Mouse (Mus musculus): Measurements from ENCODE around the gene Igf2bp1. TPM values are rescaled to one million over a fixed set of nuclear protein-coding genes. Genes with fewer than 3 reads are reported as not detected.
"Not testable (repeated sequence)": the region's sequence is repeated elsewhere in the genome, so short reads cannot be mapped to it uniquely, and the experiment has no call there.

Igf2bp1 gene
- total RNA-seq, 2 experiments from 2014 or later: 0.12 TPM; not detected in 1

- DNase-seq (ENCODE audit: extremely low spot score in 1 of 2, low spot score in 1 of 2): no peak
Observed at GRCm38 (mm10) chr11:95973187-95973586, 32.6 kb downstream of the Igf2bp1 start.

GRCm38 (mm10) chr11:95963304-95963703 lies 42.4 kb downstream of the Igf2bp1 start:
- DNase-seq (ENCODE audit: extremely low spot score in 1 of 2, low spot score in 1 of 2): no peak

DNA sequence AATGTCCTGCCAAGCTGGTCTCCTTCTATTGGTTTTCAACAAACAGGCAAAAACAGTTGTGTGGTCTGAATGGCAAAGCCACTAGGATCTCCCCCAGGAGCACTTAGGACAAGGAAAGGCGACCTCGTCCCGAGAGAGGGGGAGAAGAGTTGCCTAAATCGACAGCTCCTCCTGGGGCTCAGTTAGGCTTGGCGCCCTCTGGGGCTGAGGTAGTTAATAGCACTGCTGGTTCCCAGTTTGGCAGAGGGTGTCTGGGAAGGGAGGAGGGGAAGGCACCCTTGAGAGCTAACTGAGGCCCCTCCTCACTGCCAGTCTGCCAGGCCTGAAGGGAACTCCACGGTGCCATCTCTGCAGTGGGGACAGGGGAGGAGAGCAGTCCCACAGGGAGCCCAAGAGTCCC lies 46.6 kb downstream of the Igf2bp1 start:
- no peak for DNase-seq (ENCODE audit: extremely low spot score in 1 of 2, low spot score in 1 of 2)

DNA sequence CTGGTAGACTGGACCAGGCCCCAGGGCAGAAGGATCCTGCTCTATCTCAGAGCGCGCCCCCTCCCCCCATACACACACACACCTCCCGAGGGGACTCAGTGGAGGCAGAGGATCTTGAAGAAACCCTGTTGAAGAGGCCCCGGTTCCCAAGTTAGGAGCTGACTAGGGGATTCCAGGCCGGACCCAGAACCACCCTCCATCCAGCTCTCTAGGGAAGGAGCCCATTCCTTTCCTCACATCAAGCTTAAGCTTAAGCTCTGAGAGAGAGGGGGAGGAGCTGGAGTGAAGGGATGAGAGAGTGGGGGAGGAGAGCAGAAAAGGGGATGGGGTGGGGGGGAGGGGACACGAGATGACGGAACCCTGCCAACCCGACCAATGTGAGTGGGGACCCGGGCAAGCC lies 47.5 kb downstream of the Igf2bp1 start:
- DNase-seq (ENCODE audit: extremely low spot score in 1 of 2, low spot score in 1 of 2): no peak

GRCm38 (mm10) chr11:95957407-95957806 lies 48.3 kb downstream of the Igf2bp1 start:
- DNase-seq (ENCODE audit: extremely low spot score in 1 of 2, low spot score in 1 of 2): no peak

DNA sequence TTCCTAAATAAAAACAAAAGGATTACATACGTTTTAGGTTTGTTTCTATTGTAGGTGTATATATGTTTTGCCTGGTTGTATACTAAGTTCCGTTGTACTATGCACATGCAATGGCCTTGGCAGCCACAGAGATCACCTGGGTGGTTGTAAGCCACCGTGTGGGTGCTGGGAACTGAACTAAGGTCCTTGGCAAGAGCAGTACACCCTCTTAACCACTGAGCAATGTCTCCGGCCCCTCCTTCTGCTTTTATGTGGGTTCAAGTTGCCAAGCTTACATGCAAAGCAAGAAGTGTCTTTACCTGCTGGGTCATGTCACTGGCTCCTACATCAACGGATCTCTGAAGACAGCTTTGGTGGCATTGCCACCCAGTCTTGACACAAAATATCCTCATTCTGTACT lies 52.4 kb downstream of the Igf2bp1 start:
- no peak for DNase-seq (ENCODE audit: extremely low spot score in 1 of 2, low spot score in 1 of 2)

DNA sequence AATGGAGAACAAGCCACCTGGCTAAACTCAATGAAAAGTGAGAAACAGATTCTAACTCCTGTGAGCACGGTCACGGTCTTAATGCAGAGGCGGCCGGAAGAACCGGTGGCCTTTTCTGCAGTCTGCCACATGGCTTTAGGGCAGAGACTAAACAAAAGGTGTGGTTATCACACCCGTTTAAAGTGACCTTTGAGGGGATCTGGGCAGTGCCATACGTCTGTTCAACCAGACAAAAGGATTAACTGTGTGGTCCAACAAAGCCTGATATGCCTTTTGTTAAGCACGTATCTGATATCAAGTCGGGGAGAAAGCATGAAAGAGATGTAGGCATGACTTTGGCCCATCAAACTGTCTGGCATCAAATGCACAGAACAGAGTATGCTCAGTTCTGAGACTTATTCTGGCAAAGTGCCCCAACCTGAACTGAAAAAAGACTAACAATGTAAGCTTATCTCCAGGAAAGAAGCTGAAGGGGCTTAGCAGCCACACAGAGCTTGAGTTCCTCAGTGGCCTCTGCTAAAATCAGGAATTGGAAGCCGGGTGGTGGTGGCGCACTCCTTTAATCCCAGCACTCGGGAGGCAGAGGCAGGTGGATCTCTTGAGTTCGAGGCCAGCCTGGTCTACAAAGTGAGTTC lies 59.8 kb downstream of the Igf2bp1 start:
- DNase-seq (ENCODE audit: extremely low spot score in 1 of 2, low spot score in 1 of 2): no peak

GRCm38 (mm10) chr11:95939828-95940507 lies 65.8 kb downstream of the Igf2bp1 start:
- DNase-seq (ENCODE audit: extremely low spot score in 1 of 2, low spot score in 1 of 2): no peak

DNA sequence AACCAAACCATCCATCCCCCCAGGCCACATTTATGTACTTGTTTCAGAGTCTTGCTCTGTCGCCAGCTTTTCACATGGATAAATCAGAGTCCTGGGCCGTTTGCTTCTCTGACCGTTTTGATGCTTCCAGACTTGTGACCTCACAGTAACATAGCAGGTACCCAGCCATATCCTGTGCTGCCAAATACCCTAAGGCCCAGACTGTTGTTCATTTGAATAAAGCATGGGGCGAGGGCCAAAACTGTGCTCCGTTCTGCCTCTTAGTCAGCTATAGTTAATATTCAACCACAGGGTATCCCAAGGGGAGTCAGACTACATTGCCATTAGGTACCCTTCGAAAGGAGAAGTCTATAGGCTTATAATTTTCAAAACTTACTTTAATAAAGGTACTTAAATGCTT lies 69.3 kb downstream of the Igf2bp1 start:
- DNase-seq (ENCODE audit: extremely low spot score in 1 of 2, low spot score in 1 of 2): no peak

- not testable (repeated sequence) for DNase-seq (ENCODE audit: extremely low spot score in 1 of 2, low spot score in 1 of 2)
Observed at GRCm38 (mm10) chr11:95932168-95932567, 73.6 kb downstream of the Igf2bp1 start.

DNA sequence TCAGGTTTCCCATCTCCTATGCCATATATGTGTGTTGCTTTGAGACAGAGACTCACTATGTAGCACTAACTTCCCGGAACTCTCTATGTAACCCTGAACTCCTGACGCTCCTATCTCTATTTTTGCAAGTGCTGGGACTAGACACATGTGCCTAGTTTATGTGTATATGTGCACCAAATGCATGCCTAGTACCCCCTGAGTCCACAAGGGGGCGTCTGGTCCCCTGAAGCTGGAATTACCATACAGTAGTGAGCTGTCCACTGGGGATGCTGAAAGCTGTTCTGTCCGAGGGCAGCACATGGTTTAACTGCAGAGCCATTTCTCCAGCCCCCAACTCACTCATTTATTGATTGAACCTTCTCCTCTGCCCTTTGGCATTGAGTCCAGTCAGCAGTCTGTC lies 79.3 kb downstream of the Igf2bp1 start:
- no peak for DNase-seq (ENCODE audit: extremely low spot score in 1 of 2, low spot score in 1 of 2)

DNA sequence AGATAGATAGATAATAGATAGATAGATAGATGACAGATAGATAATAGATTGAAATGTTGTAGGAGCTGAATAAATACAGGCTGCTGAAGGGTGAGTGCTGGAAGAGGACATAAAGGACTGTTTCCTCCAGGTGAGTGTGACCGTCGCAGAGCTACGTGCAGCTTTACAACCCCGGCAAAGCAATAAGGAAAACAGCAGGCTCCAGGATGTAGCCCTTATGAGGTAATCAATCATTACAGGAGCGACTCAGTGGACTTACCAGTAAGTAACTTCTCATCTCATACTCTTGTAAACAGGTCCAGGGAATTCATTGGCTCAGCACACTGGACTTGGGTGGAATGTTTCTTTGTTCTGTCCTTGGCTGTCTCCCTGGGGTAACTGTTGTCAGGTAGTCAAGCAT lies 79.8 kb downstream of the Igf2bp1 start:
- no peak for DNase-seq (ENCODE audit: extremely low spot score in 1 of 2, low spot score in 1 of 2)

DNA sequence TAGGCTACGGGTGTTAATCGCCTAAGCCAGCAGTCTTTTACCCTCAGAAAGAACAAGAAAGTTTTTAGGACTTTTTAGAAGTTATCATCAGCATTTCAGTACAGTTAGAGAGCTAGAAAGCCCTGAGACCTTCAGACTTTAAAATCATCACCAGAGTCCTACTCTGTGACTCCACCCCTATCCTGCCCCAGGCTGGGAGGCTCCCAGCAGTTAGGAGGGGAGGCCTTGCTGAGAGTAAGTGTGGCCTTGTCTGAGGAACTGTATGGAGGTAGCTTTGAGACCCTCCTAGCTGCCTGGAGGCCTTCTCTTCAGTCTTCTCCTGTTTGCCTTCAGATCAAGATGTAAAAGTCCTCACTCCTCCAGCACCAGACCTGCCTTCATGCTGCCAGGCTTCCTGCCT lies 81.5 kb downstream of the Igf2bp1 start:
- DNase-seq (ENCODE audit: extremely low spot score in 1 of 2, low spot score in 1 of 2): no peak

GRCm38 (mm10) chr11:95923477-95923876 lies 82.3 kb downstream of the Igf2bp1 start:
- DNase-seq (ENCODE audit: extremely low spot score in 1 of 2, low spot score in 1 of 2): not testable (repeated sequence)

GRCm38 (mm10) chr11:95921991-95922621 lies 83.6 kb downstream of the Igf2bp1 start:
- DNase-seq (ENCODE audit: extremely low spot score in 1 of 2, low spot score in 1 of 2): no peak

- DNase-seq (ENCODE audit: extremely low spot score in 1 of 2, low spot score in 1 of 2): no peak
Observed at GRCm38 (mm10) chr11:95916426-95916825, 89.3 kb downstream of the Igf2bp1 start.

DNA sequence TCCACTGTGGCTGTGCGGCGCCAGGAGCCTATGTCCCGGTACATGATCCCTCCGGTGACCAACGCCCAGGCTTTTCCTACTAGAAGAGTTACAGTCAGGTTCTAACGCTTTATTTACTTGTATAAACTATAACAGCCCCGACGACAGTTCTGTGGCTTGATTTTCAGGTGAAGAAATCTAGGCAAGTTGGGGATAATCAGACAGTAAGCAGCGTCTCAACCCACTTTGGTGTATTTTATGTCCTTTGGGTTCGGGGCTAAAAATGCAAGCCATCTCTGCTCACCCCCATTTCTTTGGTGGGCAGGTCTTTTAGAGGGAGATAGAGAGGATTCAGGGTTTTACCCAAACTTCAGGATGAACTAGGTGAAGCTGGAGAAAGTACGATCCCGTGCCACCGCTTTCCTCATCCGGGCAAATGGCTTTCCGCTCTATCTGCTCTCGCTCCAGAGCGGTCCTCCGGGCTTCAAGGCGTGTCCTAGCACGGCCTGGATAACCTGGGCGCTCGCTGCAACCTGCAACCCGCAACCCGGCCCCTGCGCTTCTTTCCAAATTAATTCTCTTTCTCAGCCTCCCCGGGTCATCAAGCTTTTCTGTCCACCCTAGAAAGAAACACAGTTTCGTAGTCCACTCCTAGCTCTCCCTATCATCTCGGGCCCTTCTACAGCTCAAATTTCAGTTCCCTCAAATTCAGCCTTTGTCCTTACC lies 90.6 kb downstream of the Igf2bp1 start:
- no peak for DNase-seq (ENCODE audit: extremely low spot score in 1 of 2, low spot score in 1 of 2)

GRCm38 (mm10) chr11:95914571-95914991 lies 91.2 kb downstream of the Igf2bp1 start, which contains the start of gene B4galnt2:
TSS of gene B4galnt2 (minus strand) at chr11:95914891.
- peak in 1 of 2 experiments; percentile 5 for DNase-seq (ENCODE audit: extremely low spot score in 1 of 2, low spot score in 1 of 2)

GRCm38 (mm10) chr11:95913959-95914566 lies 91.7 kb downstream of the Igf2bp1 start:
- no peak for DNase-seq (ENCODE audit: extremely low spot score in 1 of 2, low spot score in 1 of 2)

DNA sequence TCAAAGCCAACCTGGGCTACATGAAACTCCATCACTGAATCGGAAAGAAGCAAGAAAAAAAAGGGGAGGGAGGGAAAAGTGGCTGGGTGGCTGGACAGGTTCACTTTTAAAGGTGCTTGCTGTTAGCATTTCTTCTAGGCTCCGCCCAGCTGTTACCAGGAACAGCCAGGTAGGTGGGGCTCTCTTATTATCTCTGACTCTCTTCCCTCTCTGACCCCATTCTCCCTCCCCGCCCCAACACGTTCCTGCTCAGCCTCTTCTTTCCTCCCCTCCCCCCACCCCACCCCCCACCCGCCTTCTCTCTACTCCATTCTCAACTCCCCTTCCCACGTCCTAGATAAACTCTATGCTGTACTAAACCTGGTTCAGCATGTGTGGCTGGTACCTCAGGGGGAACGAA lies 94.2 kb downstream of the Igf2bp1 start:
- no peak for DNase-seq (ENCODE audit: extremely low spot score in 1 of 2, low spot score in 1 of 2)

Data from layer of hippocampus, postnatal 25 days (tissue).